Mouse (Mus musculus): ENCODE data around the gene Orai3. TPM values are rescaled to one million over a fixed set of nuclear protein-coding genes. Genes with fewer than 3 reads are reported as not detected.
"Not testable (repeated sequence)": the region's sequence is repeated elsewhere in the genome, so short reads cannot be mapped to it uniquely, and the experiment has no call there.

Gene Orai3
- 10 to 100 TPM; 31.1 to 32.6 TPM for total RNA-seq (2021)

DNA sequence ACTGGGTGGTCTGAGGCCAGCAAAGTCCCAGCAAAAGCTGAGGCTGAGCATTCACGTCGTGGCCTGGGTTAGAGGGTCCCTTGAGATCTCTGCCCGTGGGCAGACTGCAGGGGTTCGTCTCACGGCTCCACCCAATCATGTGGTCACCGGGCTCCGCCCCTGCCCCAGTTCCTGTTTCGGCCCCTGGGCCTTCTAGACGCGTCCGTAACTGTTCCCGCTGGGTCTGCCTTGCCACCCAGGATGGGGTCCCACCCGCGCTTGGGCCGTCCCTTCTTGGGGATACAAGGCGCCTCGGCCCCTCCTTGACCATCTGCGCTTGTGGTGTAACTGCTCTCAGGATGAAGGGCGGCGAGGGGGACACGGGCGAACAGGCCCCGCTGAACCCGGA, at the start of gene Orai3:
Orai3 (plus strand) TSS at position 165 of the 388 bp plus-strand sequence.
- peak; percentile 81 to 87 for DNase-seq

DNA sequence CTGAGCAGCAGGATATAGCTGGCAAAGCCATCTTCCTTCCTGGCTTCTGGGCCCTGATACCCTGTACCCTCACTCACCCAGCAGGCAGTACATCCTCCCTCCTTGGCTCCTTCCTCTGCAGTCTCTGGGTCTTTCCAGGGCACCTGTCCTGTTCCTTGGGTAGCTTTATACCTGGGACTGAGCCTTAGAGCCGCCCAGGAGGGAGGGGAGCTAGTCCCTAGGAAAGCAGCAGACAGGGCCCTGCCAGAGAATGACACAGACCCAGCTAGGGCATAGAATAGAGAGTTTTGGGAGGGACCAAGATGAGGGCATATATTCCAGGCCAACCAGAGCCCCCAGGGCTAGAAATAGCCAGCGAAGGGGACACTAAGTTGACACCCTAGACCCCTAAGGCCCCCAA, 44.1 kb upstream of the Orai3 start:
- no peak for DNase-seq

DNA sequence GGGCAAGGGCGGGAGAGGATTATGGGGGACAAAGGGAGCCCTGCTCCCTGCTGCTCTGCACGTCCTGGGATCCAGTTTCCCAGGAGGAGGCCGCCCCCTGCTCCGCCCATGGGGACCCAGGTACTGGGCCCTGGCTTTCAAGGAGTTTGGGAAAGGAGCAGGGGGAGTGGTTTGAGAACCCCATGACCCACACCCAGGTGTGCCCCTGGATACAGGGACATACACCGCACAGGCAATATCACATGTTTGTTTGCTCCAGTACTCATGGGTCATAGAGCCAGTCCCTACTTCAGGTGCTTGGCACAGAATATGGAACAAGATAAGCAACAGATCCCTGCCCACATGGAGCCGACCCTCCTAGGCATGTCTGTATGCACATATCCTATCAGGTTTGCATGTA, 43.7 kb upstream of the Orai3 start:
- DNase-seq = no peak

DNA sequence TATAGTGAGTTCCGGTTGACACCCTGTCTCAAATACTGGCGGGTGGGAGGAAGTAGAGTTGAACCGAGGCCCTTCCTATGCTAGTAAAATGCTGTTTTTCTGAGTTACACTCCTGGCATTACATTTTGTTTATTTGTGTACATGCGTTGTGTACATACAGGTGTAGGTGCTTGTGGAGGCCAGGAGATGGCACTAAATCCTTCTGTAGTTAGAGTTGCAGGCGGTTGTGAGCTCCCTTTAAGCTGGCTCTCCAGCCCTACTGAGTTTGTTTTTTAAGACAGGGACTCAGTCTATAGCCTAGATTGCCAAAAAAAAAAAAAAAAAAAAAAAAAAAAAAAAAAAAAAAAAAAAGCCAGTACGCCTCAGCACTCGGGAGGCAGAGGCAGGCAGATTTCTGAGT, 41.7 kb upstream of the Orai3 start:
- DNase-seq = no peak

DNA sequence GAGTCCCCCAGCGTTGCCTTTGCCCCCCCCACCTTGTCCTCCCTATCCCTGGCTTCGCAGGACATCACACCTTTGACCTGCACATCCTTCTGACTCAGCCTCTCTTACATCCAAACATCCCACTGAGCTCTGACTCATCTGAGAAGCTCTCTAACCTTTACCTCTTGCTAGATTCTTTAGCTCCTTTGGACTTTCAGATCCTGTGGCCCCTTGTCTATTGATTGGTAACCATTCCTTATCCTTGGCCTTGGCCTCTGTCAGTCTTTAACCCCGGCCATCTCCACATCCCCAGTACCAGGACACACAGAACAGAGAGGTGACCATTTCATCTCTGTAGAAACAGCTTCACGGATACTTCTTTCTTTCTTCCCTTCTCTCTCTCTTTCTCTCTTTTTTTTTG, 39.4 kb upstream of the Orai3 start:
- DNase-seq = no peak

DNA sequence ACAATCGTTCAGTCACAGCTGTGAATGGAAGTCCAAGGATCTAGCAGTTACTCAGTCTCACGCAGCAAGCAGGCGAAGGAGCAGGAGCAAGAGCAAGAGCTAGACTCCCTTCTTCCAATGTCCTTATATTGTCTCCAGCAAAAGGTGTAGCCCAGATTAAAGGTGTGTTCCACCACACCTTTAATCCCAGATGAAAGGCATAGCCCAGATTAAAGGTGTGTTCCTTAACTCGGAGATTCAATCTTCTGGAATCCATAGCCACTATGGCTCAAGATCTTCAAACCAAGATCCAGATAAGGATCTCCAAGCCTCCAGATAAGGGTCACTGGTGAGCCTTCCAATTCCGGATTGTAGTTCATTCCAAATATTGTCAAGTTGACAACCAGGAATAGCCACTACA, 37.5 kb upstream of the Orai3 start, which contains the start of gene Ctf2:
Ctf2 (minus strand) TSS at position 101 of the 400 bp plus-strand sequence.
- not testable (repeated sequence) for DNase-seq

DNA sequence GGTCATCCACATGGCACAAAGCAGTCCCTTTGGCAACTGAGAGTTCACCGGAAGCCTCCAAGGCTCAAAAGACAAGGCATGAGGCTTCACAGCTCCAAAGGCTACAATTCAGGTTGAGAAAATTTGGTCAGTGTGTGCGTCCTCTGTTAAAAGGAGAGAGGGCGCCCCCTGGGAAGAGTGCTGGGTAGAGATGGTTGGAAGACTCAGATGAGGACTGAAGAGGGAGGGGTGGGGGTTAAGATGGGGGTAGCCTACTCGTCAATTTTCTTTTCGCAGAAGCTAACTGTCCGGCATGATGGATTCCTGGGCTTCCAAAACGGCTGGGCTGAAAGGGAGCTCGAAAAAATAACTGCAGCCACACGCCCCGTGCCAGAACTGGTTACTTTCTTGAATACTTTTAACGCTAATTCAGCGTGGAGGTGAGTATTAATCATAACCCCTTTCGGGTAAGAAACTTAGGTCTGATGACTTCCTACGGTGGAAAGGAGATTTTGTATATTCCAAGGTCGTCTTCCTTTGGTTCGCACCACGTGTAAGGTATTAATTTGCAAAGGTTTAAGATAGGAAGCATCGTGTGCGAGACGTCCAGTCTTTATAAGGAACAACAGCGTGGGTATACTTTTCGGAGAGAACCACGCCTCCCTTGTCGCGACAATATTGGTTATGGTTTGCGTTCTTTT, 25.1 kb upstream of the Orai3 start, which contains the start of gene Fbxl19:
Fbxl19 (plus strand) TSS at position 178 of the 680 bp plus-strand sequence.
- peak; percentile 67 to 73 for DNase-seq

DNA sequence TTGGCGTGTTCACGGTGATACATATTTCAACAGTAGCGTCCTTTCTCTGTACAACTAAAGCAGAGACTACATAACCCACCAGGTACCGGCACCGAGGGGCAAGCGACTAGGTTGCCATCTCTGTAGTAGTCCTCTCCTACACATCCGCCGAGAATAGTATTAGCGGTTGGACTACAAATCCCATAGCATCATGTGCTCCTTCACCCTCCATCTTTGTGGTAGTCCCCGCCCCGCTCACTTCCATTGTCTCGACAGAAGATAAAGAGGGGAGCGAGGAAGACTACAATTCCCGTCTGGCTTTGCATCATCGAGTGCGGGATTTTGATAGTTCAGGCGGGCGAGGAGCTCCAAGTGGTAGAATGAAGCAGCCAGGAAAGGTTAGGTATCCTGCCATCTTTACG, 24.4 kb upstream of the Orai3 start:
- DNase-seq = peak; percentile 92 to 94

DNA sequence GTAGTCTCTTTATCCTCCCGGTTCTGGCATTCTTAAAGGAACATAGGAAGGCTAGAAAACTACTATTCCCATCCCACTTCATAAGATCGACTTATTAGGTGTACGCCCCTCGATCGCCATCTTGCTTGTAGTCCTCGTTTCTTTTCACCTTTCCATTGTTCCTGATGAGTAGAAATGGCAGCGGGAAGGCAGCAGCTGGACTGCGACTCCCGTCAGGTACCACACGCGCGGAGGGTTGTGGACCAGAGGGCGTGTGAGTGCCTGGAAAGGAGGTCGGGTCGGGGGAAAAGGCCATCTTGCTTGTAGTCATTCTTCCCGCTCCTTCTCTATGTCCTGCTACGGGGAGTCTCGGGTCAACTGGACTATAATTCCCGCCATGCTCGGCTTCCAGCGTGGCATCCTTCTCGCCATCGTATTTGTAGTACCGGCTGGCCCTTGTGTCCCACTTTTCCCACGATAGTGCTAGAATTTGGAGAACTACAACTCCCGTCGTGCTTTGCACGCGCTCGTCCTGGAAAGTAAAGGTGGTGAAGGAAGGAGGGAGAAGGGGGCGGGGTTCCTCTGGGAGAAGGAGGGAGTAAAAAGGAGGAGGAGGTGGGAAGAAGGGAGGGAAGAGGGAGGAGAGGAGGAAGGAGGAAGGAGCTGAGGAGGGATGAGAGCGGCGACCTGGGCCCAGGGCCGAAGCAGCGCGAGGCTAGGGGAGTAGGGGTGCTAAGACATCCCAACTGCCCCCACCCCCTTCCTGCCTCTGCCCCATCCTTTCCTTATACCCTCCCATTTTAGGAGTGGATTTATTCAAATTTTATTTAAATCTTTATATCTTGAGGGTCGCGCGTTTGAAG, 23.7 kb upstream of the Orai3 start:
- peak; percentile 97 for DNase-seq

DNA sequence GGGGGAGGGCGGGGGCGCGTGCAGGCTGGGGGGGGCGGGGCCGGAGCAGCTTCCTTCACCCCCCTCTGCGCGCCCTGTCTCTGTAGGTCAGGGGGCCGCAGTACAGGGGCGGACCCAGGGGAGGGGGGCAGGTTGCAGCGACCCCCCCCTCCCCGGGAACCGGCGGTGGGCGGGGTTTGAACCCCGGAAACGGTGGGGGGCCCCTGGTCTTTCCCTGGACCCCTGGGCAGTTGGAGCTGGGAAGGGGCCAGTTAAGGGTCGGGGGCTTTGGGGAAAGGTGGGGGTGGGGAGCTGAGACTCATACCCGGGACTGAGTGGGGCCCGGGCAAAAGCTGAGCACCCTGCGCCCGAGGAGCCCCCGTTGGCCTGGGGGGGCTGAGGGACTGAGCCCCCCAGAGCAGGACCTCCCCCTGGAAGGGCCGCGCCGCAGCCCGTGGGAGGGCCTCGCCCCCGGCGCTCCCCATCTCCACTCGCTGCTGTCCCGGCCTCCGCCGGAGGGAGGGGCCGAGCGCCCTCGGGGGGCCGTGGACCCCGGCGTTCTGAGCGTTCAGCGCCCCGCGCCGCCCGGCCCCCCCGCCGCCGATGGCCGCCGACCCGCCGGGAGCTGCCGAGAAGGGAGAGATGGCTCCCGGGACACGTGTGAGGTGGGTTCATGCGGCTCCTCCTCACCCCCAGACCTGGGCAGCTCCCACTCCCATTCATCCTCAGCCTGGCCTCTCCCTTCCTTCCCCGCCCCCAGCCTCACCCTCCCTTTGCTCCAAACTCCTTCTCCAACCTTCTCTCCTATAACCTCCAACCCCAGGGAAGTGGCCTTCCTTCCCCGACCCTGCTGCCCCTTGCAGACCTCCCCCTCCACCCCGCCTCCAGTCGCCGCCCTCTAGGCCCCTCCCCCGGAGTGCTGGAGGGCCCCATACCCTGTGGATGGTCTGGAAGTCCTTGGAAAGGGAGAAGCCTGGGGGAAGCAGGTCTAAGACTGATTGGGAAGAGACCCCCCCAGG, 22.8 kb upstream of the Orai3 start:
- DNase-seq = no peak

DNA sequence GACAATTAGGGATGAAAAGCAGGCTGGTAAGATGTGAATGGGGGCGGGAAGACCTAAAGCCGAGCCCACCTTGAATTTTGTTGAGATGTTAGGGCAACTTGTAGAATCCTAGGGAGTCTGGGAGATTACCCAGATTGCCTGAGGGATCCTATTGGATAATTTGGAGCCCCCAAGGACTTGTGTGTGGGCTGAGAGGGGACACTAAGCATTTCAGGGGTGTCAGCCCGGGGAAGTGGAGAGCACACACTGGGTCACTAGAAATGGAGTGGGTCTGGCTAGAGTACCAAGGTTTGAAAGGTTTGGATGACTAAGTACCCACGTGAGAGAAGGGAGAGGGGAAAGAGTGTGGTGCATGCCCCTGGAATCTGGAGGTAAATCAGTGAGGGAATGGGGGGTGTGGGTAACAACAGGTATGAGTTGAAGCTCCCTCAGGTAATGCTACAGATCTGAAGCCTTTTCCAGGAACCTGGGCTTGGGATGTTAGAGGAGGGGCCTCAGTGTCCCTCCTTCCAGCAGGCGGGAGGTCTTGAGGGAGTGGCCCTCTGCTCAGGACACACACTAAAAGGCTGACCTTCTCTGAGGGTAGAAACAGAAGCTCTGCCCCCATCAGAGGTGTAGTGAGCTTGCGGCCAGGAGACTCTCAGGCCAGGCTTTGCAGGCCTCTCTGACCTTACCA, 21.9 kb upstream of the Orai3 start:
- DNase-seq = no peak

DNA sequence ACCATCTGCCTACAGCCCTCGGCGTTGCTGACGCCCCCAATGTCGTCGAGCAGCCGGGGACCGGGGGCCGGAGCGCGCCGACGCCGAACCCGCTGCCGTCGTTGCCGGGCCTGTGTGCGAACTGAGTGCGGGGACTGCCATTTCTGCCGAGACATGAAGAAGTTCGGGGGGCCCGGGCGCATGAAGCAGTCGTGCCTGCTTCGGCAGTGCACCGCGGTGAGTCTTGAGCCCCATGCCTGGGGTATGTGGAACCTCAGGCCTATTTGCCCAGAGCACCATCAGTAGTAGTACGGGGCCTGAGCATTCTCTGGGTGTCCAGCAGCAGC, 21.4 kb upstream of the Orai3 start:
- DNase-seq = no peak

DNA sequence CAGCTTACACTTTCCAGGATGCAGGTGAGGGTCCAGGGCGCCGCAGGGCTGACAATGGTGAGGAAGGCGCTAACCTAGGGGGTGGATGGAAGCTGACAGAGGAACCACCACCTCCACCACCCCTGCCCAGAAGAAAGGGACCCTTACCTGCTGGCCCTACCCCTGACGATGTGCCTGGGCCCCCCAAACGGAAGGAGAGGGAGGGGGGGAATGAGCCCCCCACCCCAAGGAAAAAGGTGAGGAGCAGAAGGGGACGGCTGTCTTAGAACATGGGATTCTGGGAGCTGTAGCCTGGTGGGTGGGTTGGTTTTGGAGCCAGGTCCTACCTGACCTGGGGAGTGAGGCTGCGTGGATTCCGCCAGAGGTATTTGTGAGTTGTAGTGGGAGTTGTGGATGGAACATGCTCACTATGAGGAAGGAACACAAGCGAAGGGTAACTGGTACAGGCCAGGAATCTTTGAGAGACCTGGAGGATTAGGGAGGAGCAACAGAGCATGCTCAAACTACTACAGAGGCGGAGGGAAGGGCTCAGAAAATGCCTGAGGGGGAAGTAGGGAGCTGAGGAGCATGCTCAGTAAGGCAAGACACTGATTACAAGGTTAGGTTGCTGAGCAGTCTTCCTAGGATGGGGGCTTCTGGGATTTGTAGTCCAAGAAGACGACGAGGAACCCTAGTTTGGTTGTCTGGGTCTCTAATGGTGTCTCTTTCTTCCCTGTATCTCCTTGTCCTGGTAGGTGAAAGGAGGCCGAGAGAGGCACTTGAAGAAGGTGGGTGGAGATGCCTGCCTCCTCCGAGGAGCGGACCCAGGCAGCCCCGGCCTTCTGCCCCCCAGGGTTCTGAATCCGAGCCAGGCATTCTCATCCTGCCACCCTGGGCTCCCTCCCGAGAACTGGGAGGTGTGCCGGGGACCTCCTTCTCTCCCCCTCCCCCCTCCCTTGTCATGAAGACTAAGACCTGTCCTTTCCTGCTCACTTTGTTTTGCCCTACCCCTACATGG, 19.2 kb upstream of the Orai3 start:
- DNase-seq = peak in 1 of 2 experiments; percentile 32

DNA sequence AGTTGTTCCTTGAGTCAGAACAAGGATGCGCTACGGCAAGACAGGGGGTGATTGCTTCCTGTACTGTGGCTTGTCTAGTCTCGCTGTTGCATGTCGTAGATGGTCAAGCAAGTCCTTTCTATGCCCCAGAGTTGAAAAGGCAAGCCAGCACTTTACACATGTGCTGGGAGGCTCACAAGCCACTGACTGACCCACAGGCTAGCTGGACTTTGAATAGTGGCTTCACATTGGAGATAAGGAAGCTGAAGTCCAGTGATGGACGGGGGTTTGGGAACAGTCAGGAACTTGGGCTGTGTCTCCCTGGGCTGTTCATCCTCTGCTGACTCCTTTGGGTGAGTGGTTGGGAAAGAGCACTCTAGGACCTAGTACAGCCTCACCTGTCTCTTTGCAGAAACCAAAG, 18.0 kb upstream of the Orai3 start:
- no peak for DNase-seq

DNA sequence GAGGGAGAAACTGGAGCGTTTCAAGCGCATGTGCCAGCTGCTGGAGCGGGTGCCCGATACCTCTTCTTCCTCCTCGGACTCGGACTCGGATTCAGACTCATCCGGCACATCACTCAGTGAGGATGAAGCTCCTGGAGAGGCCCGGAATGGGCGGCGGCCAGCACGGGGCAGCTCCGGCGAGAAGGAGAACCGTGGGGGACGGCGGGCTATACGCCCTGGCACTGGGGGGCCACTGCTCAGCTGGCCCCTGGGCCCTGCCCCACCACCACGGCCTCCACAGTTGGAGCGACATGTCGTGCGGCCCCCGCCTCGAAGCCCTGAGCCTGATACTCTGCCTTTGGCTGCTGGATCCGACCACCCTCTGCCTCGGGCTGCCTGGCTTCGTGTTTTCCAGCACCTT, 17.5 kb upstream of the Orai3 start:
- no peak for DNase-seq

DNA sequence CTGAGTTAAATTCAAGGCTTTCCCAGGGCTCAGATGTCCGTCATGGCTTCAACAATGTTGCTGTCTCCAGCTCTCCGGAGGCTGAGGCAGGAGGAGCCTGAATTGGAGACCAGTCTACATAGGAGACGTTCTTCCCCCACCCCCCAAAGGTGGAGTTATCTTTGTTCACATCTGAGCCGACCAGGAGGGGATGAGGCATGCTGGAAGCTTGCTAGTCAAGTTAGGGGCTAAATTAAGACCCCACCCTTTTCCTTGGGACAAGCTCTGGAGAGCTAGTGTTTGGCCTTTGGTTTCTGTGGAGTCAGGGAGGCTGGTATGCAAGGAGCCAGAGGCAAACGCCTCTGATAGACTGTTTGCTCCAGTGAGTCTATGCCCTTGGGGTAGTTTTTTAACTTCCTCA, 16.5 kb upstream of the Orai3 start:
- no peak for DNase-seq

DNA sequence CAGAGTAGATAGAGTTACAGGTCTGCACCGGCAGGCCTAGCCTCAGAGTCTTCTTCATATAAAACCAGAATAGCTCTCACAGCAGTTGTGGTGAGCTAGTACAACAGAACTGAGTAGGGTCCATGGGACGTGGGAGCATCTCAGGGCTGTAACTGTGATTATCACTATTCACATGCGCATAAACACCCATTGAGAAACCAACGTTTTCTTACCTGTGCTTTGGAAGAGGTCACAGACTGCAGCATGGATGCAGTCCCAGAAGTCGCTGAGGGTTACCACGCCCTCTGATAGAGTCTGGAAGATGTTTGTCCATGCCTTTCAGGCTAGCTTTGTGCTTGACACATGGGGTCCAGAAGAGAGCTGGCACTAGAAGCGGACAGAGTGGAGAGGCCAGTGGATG, 15.9 kb upstream of the Orai3 start:
- DNase-seq = no peak

DNA sequence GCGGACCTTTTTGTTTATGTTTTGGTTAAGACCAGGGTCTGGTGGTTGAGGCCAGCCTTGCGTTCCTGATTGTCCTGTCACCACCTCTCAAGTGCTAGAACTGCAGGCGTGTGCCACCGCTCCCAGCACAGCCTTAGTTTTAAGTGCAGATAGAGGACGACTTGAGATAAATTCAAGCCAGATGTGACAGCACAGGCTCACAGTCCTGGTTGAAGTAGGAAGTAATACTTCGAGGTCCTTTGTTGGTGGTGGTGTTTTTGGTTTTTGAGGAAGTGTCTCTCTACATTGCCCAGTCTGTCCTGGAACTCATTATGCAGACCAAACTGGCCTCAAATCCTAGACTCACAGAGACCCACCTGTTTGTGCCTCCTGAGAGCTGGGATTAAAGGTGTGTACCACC, 9.9 kb upstream of the Orai3 start:
- DNase-seq = no peak

DNA sequence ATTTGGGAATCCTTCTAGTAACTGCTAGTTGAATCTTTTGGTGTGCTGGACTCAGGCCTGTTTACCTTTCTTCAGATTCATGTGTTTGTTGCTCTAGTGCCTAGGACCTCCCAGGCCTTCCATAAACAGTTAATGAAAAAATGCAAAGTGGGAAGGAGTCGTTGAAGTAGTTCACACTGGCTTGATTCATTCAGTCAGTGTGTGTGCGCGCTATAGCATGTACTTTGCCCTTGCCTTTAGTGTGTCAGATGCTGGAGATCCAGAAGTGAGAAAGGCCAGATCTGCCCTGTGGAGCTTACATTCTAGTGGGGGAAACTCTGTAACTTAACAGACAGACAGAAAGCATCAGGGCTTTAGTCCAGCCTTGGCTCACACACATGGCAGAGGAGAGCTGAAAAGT, 9.1 kb upstream of the Orai3 start:
- DNase-seq = no peak

DNA sequence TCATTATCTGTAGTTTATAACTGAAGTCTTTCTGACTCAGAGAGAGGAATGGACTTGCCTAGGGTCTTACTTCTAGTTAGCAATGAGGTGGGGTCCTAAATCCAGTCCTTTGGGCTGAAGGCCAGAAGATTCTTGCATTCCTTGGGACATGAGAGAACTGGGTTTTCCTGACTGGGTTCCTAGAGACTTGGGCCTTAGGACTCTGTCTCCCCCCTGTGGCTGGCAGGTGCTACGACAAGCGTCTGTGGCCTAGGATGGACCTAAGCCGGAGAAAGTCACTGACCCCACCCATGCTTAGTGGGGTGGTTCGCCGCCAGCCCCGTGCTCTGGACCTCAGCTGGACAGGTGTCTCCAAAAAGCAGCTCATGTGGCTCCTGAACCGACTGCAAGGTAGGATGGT, 8.6 kb upstream of the Orai3 start:
- peak in 1 of 2 experiments; percentile 56 for DNase-seq

DNA sequence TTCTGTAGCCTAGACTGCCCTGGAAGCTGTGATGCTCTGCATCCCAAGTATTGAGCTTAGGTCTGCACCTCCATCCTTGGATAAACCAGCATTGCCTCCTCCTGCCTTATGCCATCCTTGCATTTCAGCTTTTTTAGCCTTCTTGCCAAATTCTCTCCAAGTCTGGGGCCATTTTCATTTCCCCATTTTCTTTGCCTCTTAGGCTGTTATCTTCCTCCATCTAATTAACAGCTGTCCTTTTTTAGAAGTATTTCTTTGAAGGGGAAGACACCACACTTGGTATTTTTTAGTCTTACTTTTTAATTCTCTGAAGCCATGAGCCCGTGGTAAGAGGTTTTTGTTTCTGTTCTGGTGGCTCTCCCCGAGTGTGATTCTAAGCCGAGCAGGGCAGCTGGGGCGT, 6.0 kb upstream of the Orai3 start:
- DNase-seq = no peak
